Mouse (Mus musculus) liver, embryonic 13.5 days (tissue): ENCODE measurements at regions not wholly inside any gene's neighbourhood (a gene's known extent, or its start where the extent isn't known, plus 50 kb on each side); places are given as distances from the start of the nearest gene placed in this dataset.

Source experiments
- ATAC-seq: fragments of 200-750 bp; cut with Nextera tagmentation; 2 replicates; pipeline ENCODE4 v1.8.0; 2017; ENCODE audit warnings: low read depth, mild to moderate bottlenecking, moderate number of reproducible peaks, moderate library complexity
- DNase-seq: peaks from one replicate; pipeline ENCODE4 v3.0.0; 2022
- H3K27ac ChIP-seq: fragments of 300-500 bp; sonication (generic); 2 replicates; pipeline ENCODE4 v1.5.1; 2015; ENCODE audit warnings: moderate library complexity, mild to moderate bottlenecking, inconsistent platforms
- H3K27me3 ChIP-seq: fragments of 300-500 bp; sonication (generic); 2 replicates; pipeline ENCODE4 v1.6.1; 2015; ENCODE audit warnings: mild to moderate bottlenecking, inconsistent platforms
- H3K36me3 ChIP-seq: fragments of 300-500 bp; sonication (generic); 2 replicates; pipeline ENCODE4 v1.6.1; 2015; ENCODE audit warnings: mild to moderate bottlenecking, inconsistent platforms
- H3K4me1 ChIP-seq: fragments of 300-500 bp; sonication (generic); replicated peaks from 2 replicates; pipeline ENCODE4 v1.6.1; 2015; ENCODE audit warnings: inconsistent platforms
- H3K4me2 ChIP-seq: fragments of 300-500 bp; sonication (generic); 2 replicates; pipeline ENCODE4 v1.6.1; 2015; ENCODE audit warnings: inconsistent platforms, mild to moderate bottlenecking, moderate library complexity
- H3K4me3 ChIP-seq: fragments of 300-500 bp; sonication (generic); replicated peaks from 2 replicates; pipeline ENCODE4 v1.5.1; 2015; ENCODE audit warnings: mild to moderate bottlenecking, inconsistent platforms
- H3K9ac ChIP-seq: fragments of 300-500 bp; sonication (generic); 2 replicates; pipeline ENCODE4 v1.6.1; 2015; ENCODE audit warnings: mild to moderate bottlenecking, inconsistent platforms
- H3K9me3 ChIP-seq: fragments of 300-500 bp; sonication (generic); replicated peaks from 2 replicates; pipeline ENCODE4 v1.6.1; 2016; ENCODE audit warnings: inconsistent platforms
- WGBS: fragments of 180-500 bp; shearing (Covaris S2); methylation state at CpG from one replicate; pipeline ENCODE4 v1.1.7; 2015; ENCODE audit not compliant: insufficient replicate concordance; 5-methylcytosine and 5-hydroxymethylcytosine counted together

GRCm38 (mm10) chr4:87699586-87699985 lies 333.6 kb downstream of the Mllt3 start:
- no peak for ATAC-seq
- DNase-seq = no peak
- Histone ChIP-seq H3K36me3 (no peaks in the 10 kb centered on the region), H3K27me3 (no peaks in the 10 kb centered on the region), H3K9ac (no peak overlapping the region), H3K27ac (no peak overlapping the region), H3K4me2 (no peak overlapping the region), H3K4me1 (no peaks in the 10 kb centered on the region), H3K9me3 (no peaks in the 10 kb centered on the region), H3K4me3 (no peak overlapping the region)
- 57% methylated on average over 4 of the region's 4 CpGs for WGBS

- no peak overlapping the region for H3K27ac ChIP-seq
- no peaks in the 10 kb centered on the region for H3K4me1 ChIP-seq
- no peak overlapping the region for H3K4me3 ChIP-seq
- ATAC-seq = no peak
- 42% methylated on average over 3 of the region's 3 CpGs for WGBS
- H3K9me3 ChIP-seq = no peaks in the 10 kb centered on the region
- DNase-seq = no peak
- H3K36me3 ChIP-seq = no peaks in the 10 kb centered on the region
- no peak overlapping the region for H3K9ac ChIP-seq
- H3K27me3 ChIP-seq = no peaks in the 10 kb centered on the region
- H3K4me2 ChIP-seq = no peak overlapping the region
Measured at GRCm38 (mm10) chr4:87698750-87699149, 334.4 kb downstream of the Mllt3 start.

DNA sequence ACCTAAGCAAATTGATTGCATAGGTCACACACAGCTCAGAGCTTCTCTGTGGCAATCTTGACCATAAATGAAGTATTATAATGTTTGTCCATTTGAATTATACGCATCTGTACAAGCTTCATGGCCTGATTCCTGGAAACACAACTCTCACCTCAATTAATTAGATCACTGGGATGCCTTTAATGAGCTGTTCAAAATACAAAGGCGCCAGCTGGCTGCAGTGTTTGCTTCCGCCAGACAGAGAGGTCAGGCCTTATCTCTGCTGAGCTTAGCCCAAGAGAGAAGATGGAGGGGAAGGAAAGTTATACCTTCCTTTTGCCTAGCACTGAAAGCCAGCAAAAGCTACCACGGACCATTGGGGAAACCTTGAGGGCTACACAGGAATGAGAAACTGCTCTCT lies 336.2 kb downstream of the Mllt3 start:
- ATAC-seq (no peak), DNase-seq (no peak)
- WGBS = 66% methylated on average over 4 of the region's 4 CpGs
- Histone ChIP-seq H3K36me3 (no peaks in the 10 kb centered on the region), H3K27ac (no peak overlapping the region), H3K4me2 (no peak overlapping the region), H3K9me3 (no peaks in the 10 kb centered on the region), H3K4me1 (no peaks in the 10 kb centered on the region), H3K27me3 (no peaks in the 10 kb centered on the region), H3K9ac (no peak overlapping the region), H3K4me3 (no peak overlapping the region)

DNA sequence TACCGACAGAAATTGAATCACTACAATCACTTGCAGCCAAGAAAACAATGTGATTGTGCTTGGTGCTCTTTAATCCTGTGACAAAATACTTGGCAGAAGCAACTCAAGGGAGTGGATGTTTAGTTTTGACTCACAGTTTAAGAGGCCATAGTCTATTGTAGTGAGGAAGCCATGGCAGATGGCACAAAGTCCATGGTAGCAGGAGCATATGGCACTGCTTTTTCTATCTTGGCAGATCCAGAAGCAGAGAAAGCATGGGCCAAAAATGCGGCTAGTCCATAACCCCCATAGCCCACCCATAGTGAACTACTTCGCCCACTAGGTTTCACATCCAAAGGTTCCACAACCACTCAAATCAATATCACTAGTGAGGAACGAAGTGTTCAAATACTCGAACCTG lies 337.4 kb downstream of the Mllt3 start:
- no peaks in the 10 kb centered on the region for H3K9me3 ChIP-seq
- no peaks in the 10 kb centered on the region for H3K27me3 ChIP-seq
- ATAC-seq (no peak), DNase-seq (no peak)
- H3K4me1 ChIP-seq = no peaks in the 10 kb centered on the region
- no peak overlapping the region for H3K4me3 ChIP-seq
- 71% methylated on average over 5 of the region's 5 CpGs for WGBS
- no peak overlapping the region for H3K9ac ChIP-seq
- H3K27ac ChIP-seq = no peak overlapping the region
- no peak overlapping the region for H3K4me2 ChIP-seq
- no peaks in the 10 kb centered on the region for H3K36me3 ChIP-seq

DNA sequence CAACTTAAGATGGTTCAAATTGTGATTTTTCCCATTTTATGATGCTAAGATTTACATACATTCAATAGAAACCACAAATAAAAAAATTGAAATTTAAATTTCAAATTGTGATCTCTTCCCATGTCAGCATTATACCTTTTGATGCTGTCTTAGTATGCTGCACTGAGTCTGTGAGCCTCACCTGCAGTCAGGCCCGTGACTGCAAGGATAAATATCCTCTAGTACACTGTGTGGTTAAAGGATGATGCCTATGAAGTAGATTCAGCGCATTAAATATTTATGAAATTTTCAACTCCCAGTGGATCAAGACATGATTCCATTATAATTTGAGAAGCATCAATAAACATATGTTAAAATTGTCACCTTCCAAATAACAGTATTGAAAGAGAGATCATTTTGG lies 340.4 kb downstream of the Mllt3 start:
- no peak overlapping the region for H3K4me3 ChIP-seq
- H3K27me3 ChIP-seq = no peaks in the 10 kb centered on the region
- no peaks in the 10 kb centered on the region for H3K9me3 ChIP-seq
- 73% methylated on average over 2 of the region's 2 CpGs for WGBS
- DNase-seq = no peak
- no peak overlapping the region for H3K4me2 ChIP-seq
- H3K36me3 ChIP-seq = no peaks in the 10 kb centered on the region
- no peak overlapping the region for H3K9ac ChIP-seq
- no peak for ATAC-seq
- no peak overlapping the region for H3K27ac ChIP-seq
- H3K4me1 ChIP-seq = no peaks in the 10 kb centered on the region

DNA sequence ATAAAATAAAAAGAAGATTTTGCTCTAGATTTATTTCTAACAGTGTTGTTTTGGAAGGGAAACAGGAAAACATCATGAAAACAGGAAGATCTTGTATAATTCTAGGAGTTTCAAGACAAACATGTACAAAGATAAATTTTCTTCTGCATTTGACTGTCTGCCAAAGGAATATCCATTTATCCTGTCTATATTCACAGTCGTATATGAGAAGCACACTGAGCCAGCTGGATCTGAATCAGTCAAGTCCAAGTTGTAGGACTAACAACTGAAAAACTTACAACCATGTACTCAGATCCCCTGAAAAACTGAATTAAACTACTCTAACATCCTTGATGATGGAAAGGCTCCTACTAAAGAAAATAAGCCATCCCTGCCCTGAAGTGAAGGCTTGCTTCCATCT lies 348.2 kb downstream of the Mllt3 start:
- Histone ChIP-seq H3K27ac (no peak overlapping the region), H3K9ac (no peak overlapping the region), H3K4me1 (no peaks in the 10 kb centered on the region), H3K4me2 (no peak overlapping the region), H3K27me3 (no peaks in the 10 kb centered on the region), H3K4me3 (no peak overlapping the region), H3K36me3 (no peaks in the 10 kb centered on the region), H3K9me3 (no peaks in the 10 kb centered on the region)
- DNase-seq = no peak
- no peak for ATAC-seq
- WGBS = 70% methylated on average over 1 of the region's 1 CpGs

- WGBS = 62% methylated on average over 2 of the region's 2 CpGs
- no peak overlapping the region for H3K4me2 ChIP-seq
- no peaks in the 10 kb centered on the region for H3K4me1 ChIP-seq
- no peak overlapping the region for H3K4me3 ChIP-seq
- no peaks in the 10 kb centered on the region for H3K9me3 ChIP-seq
- no peaks in the 10 kb centered on the region for H3K27me3 ChIP-seq
- no peaks in the 10 kb centered on the region for H3K36me3 ChIP-seq
- no peak for DNase-seq
- no peak overlapping the region for H3K9ac ChIP-seq
- no peak for ATAC-seq
- H3K27ac ChIP-seq = no peak overlapping the region
Measured at GRCm38 (mm10) chr4:87682783-87683182, 350.4 kb downstream of the Mllt3 start.

GRCm38 (mm10) chr4:87671101-87671500 lies 362.1 kb downstream of the Mllt3 start:
- 47% methylated on average over 3 of the region's 3 CpGs for WGBS
- no peak for ATAC-seq

DNA sequence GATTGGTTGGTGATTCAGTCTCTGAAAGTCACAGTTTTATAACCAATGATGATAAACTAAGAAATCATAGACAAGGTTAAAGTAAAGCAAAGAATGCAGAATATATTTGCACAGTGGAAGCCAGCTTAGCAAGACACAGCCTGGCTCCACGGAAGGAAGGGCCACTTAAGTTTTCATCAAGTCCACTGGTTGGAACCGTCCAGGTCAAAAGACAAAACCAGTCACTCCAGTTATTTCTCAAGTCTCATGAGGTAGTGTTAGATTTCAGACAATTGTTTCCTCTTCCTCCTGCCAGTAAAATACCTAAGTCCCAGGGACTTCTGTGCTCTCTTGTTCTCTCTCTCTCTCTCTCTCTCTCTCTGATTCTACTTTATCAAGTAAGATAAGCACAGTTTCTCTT lies 363.0 kb downstream of the Mllt3 start:
- WGBS = 46% methylated on average over 2 of the region's 2 CpGs
- Histone ChIP-seq H3K4me1 (no peaks in the 10 kb centered on the region), H3K36me3 (no peaks in the 10 kb centered on the region), H3K4me2 (no peak overlapping the region), H3K9ac (no peak overlapping the region), H3K4me3 (no peak overlapping the region), H3K27me3 (no peaks in the 10 kb centered on the region), H3K27ac (no peak overlapping the region), H3K9me3 (no peaks in the 10 kb centered on the region)
- no peak for DNase-seq
- no peak for ATAC-seq

More at GRCm38 (mm10) chr4:87671101-87671500, 362.1 kb downstream of the Mllt3 start:
- Histone ChIP-seq H3K36me3 (no peaks in the 10 kb centered on the region), H3K9me3 (no peaks in the 10 kb centered on the region), H3K9ac (no peak overlapping the region), H3K4me1 (no peaks in the 10 kb centered on the region), H3K4me2 (no peak overlapping the region), H3K27ac (no peak overlapping the region), H3K27me3 (no peaks in the 10 kb centered on the region), H3K4me3 (no peak overlapping the region)
- DNase-seq = no peak

DNA sequence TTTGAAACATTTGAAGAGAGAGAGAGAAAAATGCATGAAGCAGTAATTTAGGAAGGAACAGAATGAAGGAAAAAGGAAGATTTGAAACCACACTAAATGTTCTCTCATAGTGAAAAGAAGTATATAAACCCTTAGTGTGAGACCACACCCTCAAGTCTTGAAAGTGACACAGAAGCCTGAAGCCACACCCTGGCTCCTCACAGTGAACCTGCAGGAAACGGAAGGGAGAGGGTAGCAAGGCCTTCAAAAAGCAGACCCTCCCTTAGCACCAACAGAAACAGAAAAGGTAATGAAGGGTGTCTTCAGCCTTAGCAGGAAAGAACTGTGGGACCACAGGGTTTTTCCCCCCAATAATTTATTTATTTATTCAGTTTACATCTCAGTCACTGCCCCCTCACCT lies 363.7 kb downstream of the Mllt3 start:
- H3K4me1 ChIP-seq = no peaks in the 10 kb centered on the region
- H3K27ac ChIP-seq = no peak overlapping the region
- no peak overlapping the region for H3K4me3 ChIP-seq
- H3K9me3 ChIP-seq = no peaks in the 10 kb centered on the region
- H3K4me2 ChIP-seq = no peak overlapping the region
- H3K36me3 ChIP-seq = no peaks in the 10 kb centered on the region
- no peak for ATAC-seq
- no peak for DNase-seq
- 50% methylated on average over 1 of the region's 1 CpGs for WGBS
- no peaks in the 10 kb centered on the region for H3K27me3 ChIP-seq
- no peak overlapping the region for H3K9ac ChIP-seq

GRCm38 (mm10) chr4:87668314-87668713 lies 364.9 kb downstream of the Mllt3 start:
- no peak for DNase-seq

GRCm38 (mm10) chr4:87667556-87668154 lies 365.5 kb downstream of the Mllt3 start:
- ATAC-seq (no peak), DNase-seq (no peak)
- WGBS = 74% methylated on average over 5 of the region's 5 CpGs
- Histone ChIP-seq H3K4me2 (no peak overlapping the region), H3K9ac (no peak overlapping the region), H3K9me3 (no peaks in the 10 kb centered on the region), H3K27me3 (no peaks in the 10 kb centered on the region), H3K4me3 (no peak overlapping the region), H3K27ac (no peak overlapping the region), H3K36me3 (no peaks in the 10 kb centered on the region), H3K4me1 (no peaks in the 10 kb centered on the region)

More at GRCm38 (mm10) chr4:87668314-87668713, 364.9 kb downstream of the Mllt3 start:
- Histone ChIP-seq H3K4me3 (no peak overlapping the region), H3K36me3 (no peaks in the 10 kb centered on the region), H3K9ac (no peak overlapping the region), H3K9me3 (no peaks in the 10 kb centered on the region), H3K4me2 (no peak overlapping the region), H3K27me3 (no peaks in the 10 kb centered on the region), H3K4me1 (no peaks in the 10 kb centered on the region), H3K27ac (no peak overlapping the region)
- no peak for ATAC-seq
- WGBS = 15% methylated on average over 3 of the region's 3 CpGs
